Mouse (Mus musculus) frontal cortex, postnatal 36 days (tissue): ENCODE data around the gene Wdr25.
A peak's percentile ranks its signal among the peaks of the same experiment; 100 is the strongest.

ENCODE experiments used
- DNase-seq, 2 experiments: peaks; one replicate each; pipeline ENCODE4 v3.0.0; 2022; ENCODE audit warnings: low spot score in 2 of 2

Gene Wdr25

GRCm38 (mm10) chr12:108936834-108937233, 43.4 kb downstream of the Wdr25 start:
- DNase-seq, result no peak

DNA sequence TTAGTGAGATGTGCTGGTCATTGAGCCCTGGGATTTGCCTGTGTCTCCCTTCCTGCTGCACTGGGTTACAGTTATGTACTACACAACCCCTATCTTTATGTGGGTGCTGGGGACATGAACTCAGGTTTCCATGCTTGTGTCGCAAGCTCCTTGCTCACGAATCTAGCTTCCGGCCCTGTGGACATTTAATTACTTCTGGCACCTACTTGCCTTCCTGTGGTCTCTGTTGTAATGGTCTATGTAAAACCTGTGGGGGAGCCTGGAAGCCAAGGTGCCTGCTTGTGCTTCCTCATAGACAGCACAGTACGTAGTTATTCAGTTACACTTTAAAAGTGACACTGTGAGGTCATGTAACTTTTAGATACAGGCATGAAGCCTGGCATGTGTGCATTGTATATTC, 44.1 kb downstream of the Wdr25 start:
- no peak for DNase-seq

GRCm38 (mm10) chr12:108938844-108939243, 45.4 kb downstream of the Wdr25 start:
- no peak for DNase-seq

DNA sequence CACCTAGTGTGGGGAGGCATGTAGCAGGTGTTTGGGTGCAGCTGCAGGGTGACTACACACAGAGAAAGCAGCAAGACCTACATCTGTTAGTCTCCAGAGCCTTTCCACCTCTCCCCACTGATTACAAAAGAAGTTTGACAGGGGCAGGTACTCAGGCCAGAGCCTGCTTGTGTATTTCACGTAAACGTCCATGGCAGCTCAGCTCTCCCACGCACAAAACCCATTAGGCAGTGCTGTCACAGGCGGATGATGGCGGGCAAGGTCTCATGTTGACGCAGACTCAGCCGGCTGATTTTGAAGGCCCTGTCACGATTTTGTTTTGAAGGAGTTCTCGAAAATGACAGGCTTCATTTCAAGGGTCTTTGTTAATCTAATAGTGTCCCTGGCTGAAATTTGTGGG, 45.9 kb downstream of the Wdr25 start:
- DNase-seq, result no peak

GRCm38 (mm10) chr12:108940255-108940654, 46.8 kb downstream of the Wdr25 start:
- no peak for DNase-seq

- DNase-seq, result no peak
These were observed 47.9 kb downstream of the Wdr25 start for GRCm38 (mm10) chr12:108941282-108941681.

DNA sequence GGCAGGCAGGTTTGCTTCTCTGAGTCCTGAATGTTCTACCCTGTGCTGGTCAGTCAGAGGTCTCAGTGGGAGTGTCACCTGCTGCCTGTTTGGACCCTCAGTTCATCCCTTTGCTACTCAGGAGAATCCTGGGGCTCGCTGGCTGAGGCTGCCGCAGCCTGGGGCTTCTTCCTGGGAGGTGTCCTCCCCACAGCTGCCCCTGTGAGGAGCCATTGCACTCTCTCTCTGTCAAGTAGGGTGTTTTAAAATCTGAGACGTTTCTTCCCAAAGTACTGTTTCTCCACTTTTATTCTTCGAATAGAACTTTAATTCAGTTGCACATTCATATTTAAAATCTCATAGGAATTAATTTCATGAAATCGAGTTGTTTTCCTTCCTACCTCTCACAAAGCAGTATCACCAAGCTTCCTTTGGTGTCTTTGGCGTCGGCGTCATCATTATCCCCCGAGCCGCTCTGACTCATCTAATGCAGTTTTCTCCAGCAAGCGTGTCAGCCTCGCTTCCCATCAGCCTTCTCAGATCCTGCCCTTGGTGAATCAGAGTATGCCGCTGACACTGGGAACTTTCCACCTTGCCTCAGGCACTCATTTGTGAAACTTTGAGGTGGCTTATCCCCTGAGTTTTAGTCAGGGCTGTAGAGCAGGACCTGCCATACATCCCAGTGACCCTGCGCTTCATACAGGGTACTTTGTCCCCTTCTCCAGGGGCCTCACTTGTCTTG, 48.9 kb downstream of the Wdr25 start:
- no peak for DNase-seq

- DNase-seq, result peak in 1 of 2 experiments; percentile 49
These were observed 59.6 kb downstream of the Wdr25 start for GRCm38 (mm10) chr12:108953011-108953550.

DNA sequence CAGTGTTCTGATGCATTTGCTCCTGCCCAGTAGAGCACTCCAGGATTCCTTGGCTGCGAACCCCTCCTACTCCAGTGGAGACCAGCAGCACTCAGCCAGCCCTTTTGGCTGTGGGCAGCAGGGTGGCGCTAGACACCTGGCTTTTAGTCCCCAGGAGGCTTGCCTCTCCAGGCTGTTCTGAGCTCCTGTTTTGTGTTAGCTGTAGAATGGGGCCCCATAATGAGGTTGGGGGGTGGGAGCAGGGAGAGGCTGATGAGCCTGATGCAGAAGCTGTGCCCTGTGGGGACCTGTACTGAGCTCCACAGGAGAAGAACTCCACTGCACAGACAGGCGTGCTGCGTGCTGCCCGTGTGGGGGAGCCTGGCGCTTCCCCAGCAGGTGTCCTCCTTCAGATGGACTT, 60.4 kb downstream of the Wdr25 start:
- DNase-seq, result no peak

DNA sequence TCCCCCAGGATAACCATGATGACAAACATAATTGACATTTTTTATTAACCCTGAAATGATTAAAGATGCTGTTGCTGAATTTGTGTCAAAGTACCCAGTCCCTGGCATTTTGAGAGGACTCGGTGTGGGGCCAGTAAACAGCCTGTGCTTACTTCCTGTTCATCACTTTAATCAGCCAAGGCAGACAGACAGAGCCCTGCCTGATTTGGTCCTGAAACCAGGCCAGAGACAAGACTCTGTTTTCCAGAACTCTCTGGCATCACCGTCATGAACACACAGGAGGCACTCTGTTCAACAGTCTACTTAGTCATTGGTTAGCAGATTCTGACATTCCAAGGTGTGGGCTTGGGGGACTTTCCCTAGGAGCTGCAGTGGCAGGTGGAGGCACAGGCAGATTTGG, 61.0 kb downstream of the Wdr25 start:
- DNase-seq, result no peak

GRCm38 (mm10) chr12:108958483-108958882, 65.1 kb downstream of the Wdr25 start:
- no peak for DNase-seq

- no peak for DNase-seq
These were observed 65.7 kb downstream of the Wdr25 start for GRCm38 (mm10) chr12:108958991-108959638.

GRCm38 (mm10) chr12:108959639-108960219, 66.3 kb downstream of the Wdr25 start:
- no peak for DNase-seq

GRCm38 (mm10) chr12:108960225-108960624, 66.8 kb downstream of the Wdr25 start:
- no peak for DNase-seq

DNA sequence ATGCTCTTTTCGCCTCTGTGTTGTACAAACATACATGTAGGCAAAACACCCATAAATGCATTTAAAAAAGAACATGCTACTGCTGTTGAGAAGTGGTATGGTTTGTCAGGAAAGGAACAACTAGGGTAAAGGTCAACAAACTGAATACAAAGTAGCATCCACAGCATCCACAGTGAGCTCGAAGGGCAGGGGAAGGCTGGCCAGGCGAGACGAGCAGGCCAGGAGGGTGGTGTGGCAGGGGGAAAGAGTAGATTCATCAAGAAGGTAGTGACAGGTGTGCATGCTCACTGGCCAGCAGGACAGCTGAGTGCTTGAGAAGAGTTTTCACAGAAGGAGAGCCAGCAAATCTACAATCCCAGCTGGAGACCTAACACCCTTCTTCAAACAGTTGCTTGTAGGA, 74.2 kb downstream of the Wdr25 start:
- DNase-seq, result no peak

DNA sequence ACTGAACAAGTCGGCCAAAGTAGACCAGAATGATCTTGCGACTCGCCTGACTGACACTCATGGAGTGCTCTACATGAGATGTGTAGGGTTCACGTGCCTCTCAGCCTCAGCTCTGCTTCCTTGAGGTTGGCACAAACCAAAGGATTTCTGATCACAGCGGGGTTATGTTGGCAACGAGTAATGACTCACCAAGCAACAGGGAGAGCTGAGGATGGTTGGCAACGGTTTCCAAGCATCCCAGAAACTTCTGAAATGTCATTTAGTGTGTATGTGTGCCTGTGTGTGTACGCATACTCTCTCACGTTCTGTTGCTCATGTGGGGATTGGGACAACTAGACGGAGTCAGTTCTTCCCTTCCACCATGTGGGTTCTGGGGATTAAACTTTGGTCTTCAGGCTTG, 74.6 kb downstream of the Wdr25 start:
- DNase-seq, result peak; percentile 39 to 48

- no peak for DNase-seq
These were observed 78.0 kb downstream of the Wdr25 start for GRCm38 (mm10) chr12:108971446-108971845.

GRCm38 (mm10) chr12:108972234-108972633, 78.8 kb downstream of the Wdr25 start:
- DNase-seq, result no peak

DNA sequence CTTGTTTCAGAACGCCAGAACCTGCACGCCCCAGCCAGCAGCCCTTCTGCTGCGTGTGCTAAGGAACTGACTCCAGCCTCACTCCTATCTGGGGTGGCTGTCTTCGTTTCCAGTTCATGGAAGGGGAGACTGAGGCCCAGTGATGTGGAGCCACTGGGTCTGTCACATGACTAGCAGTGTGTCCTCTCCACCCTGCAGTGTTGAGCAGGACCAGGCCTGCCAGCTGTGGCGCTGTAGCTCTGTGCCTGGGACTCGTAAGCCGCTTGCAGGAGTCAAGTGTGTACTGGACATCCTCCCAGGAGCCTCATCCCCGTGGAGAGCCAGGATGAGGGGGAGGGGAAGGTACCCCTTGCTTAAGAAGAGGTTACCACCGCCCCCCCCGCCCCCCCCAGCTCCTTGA, 86.5 kb downstream of the Wdr25 start:
- no peak for DNase-seq

GRCm38 (mm10) chr12:108981941-108982683, 88.7 kb downstream of the Wdr25 start:
- DNase-seq, result no peak

DNA sequence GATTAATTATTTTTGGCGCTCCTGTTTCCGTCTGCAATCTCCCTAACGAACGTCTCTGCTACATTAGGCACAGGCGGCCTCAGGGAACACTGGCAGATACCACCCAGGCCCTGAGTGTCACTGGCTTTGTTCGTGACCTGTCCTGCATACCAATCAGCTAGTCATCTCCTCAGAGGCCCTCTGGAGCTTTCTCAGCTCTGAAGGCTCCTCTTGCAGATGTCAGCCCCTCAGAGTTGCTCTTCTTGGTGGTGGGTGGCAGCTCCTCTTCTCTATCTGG, 89.2 kb downstream of the Wdr25 start:
- DNase-seq, result no peak

DNA sequence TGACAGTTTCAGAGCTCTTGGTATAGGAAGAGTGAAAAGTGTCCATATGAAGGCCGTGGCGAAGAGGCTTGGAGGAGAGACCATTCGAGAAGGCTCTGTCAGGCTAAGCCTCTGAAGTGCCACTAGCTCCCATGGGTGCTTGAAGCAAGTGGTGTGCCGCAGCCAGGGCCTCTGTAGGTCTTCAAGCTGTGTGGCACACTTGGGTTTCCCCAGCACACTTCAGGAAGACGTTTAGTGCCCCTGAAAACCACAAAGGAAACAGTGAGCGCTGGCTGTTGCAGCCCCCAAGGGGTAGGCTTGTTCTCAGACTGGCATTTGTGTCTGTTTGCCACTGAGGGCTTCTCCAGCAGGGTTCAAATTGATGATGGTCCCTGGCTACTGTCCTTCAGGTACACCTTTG, 90.1 kb downstream of the Wdr25 start:
- DNase-seq, result no peak
